Mouse (Mus musculus) embryonic fibroblast, embryonic 13.5 days (primary cell): ENCODE data around the gene Twnk.

ENCODE experiments used
- CTCF ChIP-seq: IDR thresholded peaks from 2 replicates; pipeline ENCODE4 v1.5.1; 2011; ENCODE audit warnings: mild to moderate bottlenecking, control low read depth, low read length, moderate library complexity, borderline replicate concordance; ENCODE audit not compliant: insufficient read depth
- POLR2A ChIP-seq: IDR thresholded peaks from 2 replicates; pipeline ENCODE4 v1.6.1; 2011; ENCODE audit warnings: low read depth, mild to moderate bottlenecking, control low read depth, low read length, moderate library complexity

DNA sequence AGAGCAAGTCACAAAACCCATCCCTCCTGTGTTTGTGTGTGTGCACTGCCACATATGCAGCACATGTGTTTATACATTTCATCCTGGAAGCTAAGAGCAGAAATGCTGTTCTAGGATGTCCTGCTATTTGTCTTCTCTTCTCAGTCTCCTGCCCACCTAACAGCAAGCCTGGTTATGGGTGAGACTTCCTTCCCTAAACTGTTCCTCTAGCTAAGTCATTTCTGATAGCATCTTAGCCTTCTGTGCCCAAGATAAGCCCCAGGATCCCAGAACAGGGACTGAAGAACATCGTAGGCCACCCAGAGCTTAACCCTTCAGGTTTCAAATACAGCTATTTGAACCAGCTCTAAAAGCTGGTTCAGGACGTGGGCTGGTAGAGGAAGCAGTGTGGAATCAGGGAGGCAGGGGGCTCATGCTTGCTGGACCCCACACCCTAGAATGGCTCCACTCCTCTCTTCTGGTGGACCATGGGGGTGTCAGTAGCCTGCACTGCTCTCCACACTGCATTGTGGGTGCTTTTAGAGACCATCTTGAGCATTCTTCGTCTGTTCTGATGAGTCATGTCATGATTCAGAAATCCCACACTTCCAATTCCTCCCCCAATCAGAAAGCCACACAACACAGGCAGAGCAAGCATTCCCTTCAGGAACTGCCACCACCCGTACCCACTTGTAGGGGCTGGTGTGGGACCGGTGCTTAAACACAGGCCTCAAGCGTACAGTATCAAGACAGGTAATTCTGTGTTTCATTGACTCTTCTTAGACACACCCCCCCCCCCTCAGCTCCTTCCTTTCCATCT lies 49.6 kb downstream of the Twnk start:
- TF ChIP-seq CTCF (no peak), POLR2A (peak; percentile 49; the same call in 1 of the 2 replicates)
